Mouse (Mus musculus) erythroid progenitor cell, adult 5-6 weeks (primary cell): ENCODE data around the gene Sult1e1. TPM values are rescaled to one million over a fixed set of nuclear protein-coding genes. Genes with fewer than 3 reads are reported as not detected.

Experiments used
- ATAC-seq: replicated peaks from 2 replicates; pipeline ENCODE4 v1.8.0; 2016; ENCODE audit warnings: moderate number of reproducible peaks, mild to moderate bottlenecking, moderate TSS enrichment, inconsistent platforms; ENCODE audit not compliant: poor library complexity, low FRiP score, severe bottlenecking
- total RNA-seq, 2 experiments: library from RNA; stranded (forward) in 1 of 2; stranded (reverse) in 1 of 2; fragments of 150-400 nt in 1 of 2; fragments of 186-747, 209-891 nt in 1 of 2; gene quantifications; 2 replicates each; pipeline versions ENCODE4 v1.2.3 to v1.2.4; 2015 to 2017; ENCODE audit warnings: low replicate concordance in 2 of 2

Gene Sult1e1
- not detected in 2 replicates for total RNA-seq (2015; ENCODE audit: low replicate concordance)
- total RNA-seq (2017; ENCODE audit: low replicate concordance) = not detected in 2 replicates

- no peak for ATAC-seq
Observed at GRCm38 (mm10) chr5:87591494-87591893, at the start of gene Sult1e1. Gene Sult1e1 (minus strand): TSS chr5:87591594.

DNA sequence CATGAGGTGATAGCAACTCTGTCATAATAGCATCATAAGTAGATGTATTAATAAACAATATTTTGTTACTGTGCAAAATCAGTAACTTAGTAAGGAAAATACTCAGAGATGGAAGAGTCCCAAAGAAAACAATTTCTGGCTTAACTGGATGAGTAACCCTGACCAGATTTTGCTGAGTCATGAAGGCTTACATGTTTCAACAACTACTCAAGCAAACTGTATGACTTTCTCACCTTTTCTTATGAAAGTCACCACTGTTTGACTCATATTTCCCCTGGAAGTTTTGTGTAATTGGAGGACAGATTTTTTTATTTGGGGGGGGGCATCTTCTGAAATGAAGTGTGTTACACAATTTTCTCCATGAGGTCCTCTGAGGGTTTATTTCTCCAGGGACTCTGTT is 31.3 kb upstream of the Sult1e1 start:
- no peak for ATAC-seq

- ATAC-seq = no peak
Observed at GRCm38 (mm10) chr5:87615128-87615390, 23.7 kb upstream of the Sult1e1 start.

DNA sequence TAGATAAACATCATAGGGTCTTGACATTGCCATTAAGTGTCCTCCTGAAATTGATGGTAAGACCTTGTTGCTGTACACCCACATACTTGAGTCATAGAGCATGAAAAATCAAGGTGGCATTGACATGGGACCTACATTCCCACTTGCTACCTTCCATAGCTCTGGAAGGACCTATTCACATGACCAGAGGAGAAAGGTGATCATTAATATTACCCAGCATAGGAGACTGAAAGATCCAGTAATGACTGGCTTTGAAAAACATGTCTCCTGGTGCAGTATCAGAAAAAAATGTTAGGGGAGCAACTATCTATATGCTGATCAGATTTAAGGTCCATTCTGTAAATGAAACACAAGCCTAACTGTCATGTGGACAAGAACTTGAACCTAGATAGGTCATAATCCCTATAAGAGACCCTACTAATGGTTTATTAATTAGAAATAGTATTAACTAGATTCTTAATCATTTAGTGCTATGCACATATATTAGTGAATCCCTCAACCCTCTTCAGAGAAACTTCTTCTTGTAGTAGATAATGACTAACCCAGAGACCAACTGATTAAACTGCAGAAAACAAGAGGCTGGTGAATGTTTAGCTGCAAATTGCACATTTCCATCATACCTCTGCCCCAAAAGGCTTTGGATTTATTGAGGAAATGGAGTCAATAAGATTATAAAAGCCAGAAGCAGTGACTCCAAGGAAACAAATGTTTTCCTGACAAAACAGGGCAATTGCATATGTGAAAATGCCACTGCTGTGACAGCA is 23.2 kb upstream of the Sult1e1 start:
- ATAC-seq = no peak

GRCm38 (mm10) chr5:87601018-87601417 is 9.6 kb upstream of the Sult1e1 start:
- ATAC-seq = no peak

- ATAC-seq = no peak
Observed at GRCm38 (mm10) chr5:87597891-87598290, 6.5 kb upstream of the Sult1e1 start.

- ATAC-seq = no peak
Observed at GRCm38 (mm10) chr5:87589916-87590315, 1.5 kb downstream of the Sult1e1 start.

GRCm38 (mm10) chr5:87580389-87580788 is 11.0 kb downstream of the Sult1e1 start:
- no peak for ATAC-seq

DNA sequence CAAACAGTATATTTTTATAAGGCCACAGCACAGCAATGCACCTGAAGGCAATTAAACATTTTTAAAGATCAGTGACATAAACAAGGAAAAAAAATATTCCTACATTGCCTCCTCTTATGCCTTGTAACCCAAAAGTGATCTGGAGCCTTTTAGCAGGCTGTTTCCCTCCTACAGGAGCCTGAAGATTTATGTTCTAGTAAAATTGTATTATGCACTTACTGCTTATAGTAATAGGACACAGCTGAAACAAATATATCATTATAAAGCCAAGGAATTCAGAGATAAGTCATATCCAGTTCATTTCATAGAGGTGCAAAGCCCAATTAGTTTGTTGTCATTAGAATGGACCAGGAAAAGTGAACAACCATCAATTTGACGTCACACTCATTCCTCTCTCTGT is 17.2 kb downstream of the Sult1e1 start:
- ATAC-seq = no peak

DNA sequence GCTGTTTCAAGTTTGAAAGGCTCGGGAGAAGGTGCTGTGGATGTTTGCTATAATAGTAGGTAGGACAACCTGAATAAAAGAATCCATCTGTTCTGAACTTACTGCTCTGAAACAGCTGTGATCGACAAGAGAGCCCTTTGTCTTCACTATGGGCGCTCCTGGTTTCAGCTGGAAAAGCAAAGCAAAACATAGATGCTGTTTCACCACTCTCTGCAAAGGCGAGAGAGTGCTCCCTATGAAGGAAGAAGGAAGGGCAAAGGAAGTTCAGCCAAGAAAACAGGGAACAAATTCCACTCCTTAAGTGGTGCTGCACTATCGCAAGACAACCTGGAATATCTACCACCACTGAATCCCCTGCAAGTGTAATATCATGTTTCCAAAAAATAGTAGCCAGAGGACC is 17.9 kb downstream of the Sult1e1 start:
- ATAC-seq = no peak

GRCm38 (mm10) chr5:87572781-87573180 is 18.6 kb downstream of the Sult1e1 start:
- ATAC-seq = no peak

DNA sequence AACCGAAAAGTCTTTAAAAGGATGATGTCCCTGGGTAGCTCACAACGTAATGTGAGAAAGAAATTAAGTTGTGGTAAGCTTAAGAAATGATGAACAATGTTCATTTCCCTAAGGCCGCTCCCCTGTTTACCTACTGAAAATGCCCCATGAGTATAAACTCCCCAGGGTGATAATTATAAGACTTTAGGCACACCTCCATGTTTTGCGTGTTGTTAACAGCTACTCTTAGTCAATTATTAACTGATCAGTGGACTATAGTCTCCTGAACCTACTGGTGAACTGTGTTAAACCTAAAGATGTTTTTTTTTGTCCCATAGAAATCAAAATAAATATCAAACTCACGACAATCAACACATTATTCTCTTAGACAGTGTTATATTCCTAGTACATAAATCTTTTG is 22.5 kb downstream of the Sult1e1 start, which contains the start of gene Sult1d1:
Sult1d1 (minus strand) TSS at position 183 of the 400 bp plus-strand sequence.
- no peak for ATAC-seq

GRCm38 (mm10) chr5:87567306-87567705 is 24.1 kb downstream of the Sult1e1 start:
- no peak for ATAC-seq

DNA sequence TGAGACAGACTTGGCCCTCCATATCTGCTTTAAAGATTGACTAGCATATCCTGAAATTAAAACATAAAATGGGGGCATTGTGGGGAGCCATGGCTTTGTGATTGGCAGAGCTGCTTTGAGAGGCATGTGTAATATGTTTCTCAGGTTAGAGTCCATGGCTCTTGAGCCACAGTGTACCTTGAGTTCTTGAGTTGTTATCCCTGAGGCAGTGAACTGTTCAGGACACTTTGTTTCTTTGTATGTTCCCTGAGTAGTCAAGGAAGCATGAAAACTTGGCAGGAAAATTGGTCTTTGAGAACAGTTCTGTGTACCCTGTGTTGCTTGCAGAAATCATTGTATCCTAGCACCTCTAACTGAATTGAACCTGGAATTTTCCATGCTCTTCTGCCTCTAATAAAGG is 28.4 kb downstream of the Sult1e1 start:
- ATAC-seq = no peak

- no peak for ATAC-seq
Observed at GRCm38 (mm10) chr5:87562526-87562925, 28.9 kb downstream of the Sult1e1 start.

DNA sequence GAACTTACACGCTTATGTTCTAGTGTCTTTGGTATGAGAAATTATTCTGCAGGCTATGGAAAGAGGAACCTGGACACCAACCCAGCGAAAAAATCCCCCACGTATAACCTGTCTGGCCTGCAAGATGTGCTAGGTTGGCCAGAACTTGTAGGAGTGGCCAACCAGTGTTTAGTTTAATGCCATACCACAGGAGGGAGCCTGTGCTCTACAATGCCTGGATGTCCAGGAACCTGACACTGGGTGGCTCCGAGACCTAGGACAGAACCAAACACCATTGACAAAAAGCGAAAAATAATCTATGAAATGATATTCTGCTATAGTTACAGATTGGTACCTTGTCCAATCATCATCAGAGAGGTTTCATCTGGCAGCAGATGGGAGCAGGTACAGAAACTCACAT is 31.2 kb downstream of the Sult1e1 start:
- ATAC-seq = no peak

- no peak for ATAC-seq
Observed at GRCm38 (mm10) chr5:87550935-87551334, 40.5 kb downstream of the Sult1e1 start.

DNA sequence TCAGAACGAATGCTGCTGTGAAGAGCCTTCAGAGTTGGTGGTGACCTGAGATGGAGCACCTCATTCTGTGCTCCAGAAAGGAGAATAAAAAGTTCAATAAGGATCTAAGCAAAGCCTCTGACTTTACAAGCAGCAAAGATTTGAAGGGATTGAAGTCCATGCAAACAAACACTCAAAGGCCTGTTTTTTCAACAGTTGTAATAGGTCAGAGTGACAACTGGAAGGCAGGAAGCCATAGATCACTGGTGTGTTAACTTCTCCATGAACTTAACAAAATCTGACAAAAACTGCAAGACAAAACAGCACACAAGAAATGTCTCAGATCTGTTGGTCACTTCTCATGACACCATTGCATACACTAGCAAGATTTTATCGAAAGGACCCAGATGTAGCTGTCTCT is 53.3 kb downstream of the Sult1e1 start, which contains the start of gene Sult1b1:
Sult1b1 (minus strand) TSS at position 85 of the 400 bp plus-strand sequence.
- ATAC-seq = no peak

- no peak for ATAC-seq
Observed at GRCm38 (mm10) chr5:87535994-87536644, 55.3 kb downstream of the Sult1e1 start.

- ATAC-seq = no peak
Observed at GRCm38 (mm10) chr5:87532288-87532687, 59.1 kb downstream of the Sult1e1 start.
